Mouse (Mus musculus) frontal cortex, adult (tissue): ENCODE results near the gene Mpp6.

Experiments
- ATAC-seq: cut with Nextera tagmentation; 2 replicates; pipeline ENCODE4 v1.9.2; 2017; ENCODE audit warnings: mild to moderate bottlenecking, moderate library complexity, mixed read lengths; ENCODE audit not compliant: low TSS enrichment

Mpp6 gene

GRCm38 (mm10) chr6:50225232-50225631 lies 115.2 kb downstream of the Mpp6 start:
- ATAC-seq: no peak

GRCm38 (mm10) chr6:50228180-50228579 lies 118.1 kb downstream of the Mpp6 start:
- no peak for ATAC-seq

GRCm38 (mm10) chr6:50231288-50231687 lies 121.2 kb downstream of the Mpp6 start:
- ATAC-seq: no peak

GRCm38 (mm10) chr6:50232984-50233383 lies 122.9 kb downstream of the Mpp6 start:
- no peak for ATAC-seq

GRCm38 (mm10) chr6:50237963-50238362 lies 127.9 kb downstream of the Mpp6 start:
- ATAC-seq: no peak

GRCm38 (mm10) chr6:50239902-50240301 lies 129.9 kb downstream of the Mpp6 start:
- no peak for ATAC-seq

- no peak for ATAC-seq
Measured at GRCm38 (mm10) chr6:50240437-50240836, 130.4 kb downstream of the Mpp6 start.

GRCm38 (mm10) chr6:50244126-50244525 lies 134.1 kb downstream of the Mpp6 start:
- ATAC-seq: no peak

- no peak for ATAC-seq
Measured at GRCm38 (mm10) chr6:50244967-50245366, 134.9 kb downstream of the Mpp6 start.

GRCm38 (mm10) chr6:50247356-50247755 lies 137.3 kb downstream of the Mpp6 start:
- no peak for ATAC-seq

GRCm38 (mm10) chr6:50247791-50248190 lies 137.8 kb downstream of the Mpp6 start:
- no peak for ATAC-seq
